Mouse (Mus musculus) cerebellum, postnatal 25 days (tissue): ENCODE measurements around the gene Zfp689.
A peak's percentile ranks its signal among the peaks of the same experiment; 100 is the strongest.
"Not testable (repeated sequence)": the region's sequence is repeated elsewhere in the genome, so short reads cannot be mapped to it uniquely, and the experiment has no call there.

Experiments
- DNase-seq, 2 experiments: peaks; one replicate each; pipeline ENCODE4 v3.0.0; 2021; ENCODE audit warnings: mixed read lengths in 2 of 2

Zfp689 gene

GRCm38 (mm10) chr7:127470011-127470715 lies 21.2 kb upstream of the Zfp689 start:
- peak; percentile 53 to 56 for DNase-seq

- DNase-seq: no peak
These were observed 17.6 kb upstream of the Zfp689 start for GRCm38 (mm10) chr7:127466606-127467005.

GRCm38 (mm10) chr7:127465670-127466069 lies 16.7 kb upstream of the Zfp689 start:
- DNase-seq: not testable (repeated sequence)

GRCm38 (mm10) chr7:127465191-127465590 lies 16.2 kb upstream of the Zfp689 start:
- no peak for DNase-seq

- not testable (repeated sequence) for DNase-seq
These were observed 10.4 kb upstream of the Zfp689 start, which contains the start of gene Prr14 for GRCm38 (mm10) chr7:127459311-127459710. Gene Prr14 (plus strand): TSS chr7:127459611.

- not testable (repeated sequence) for DNase-seq
These were observed 9.6 kb upstream of the Zfp689 start for GRCm38 (mm10) chr7:127458371-127459122.

- DNase-seq: no peak
These were observed 5.9 kb upstream of the Zfp689 start for GRCm38 (mm10) chr7:127454905-127455304.

- DNase-seq: no peak
These were observed 4.1 kb upstream of the Zfp689 start for GRCm38 (mm10) chr7:127453056-127453455.

- DNase-seq: no peak
These were observed 1.0 kb upstream of the Zfp689 start for GRCm38 (mm10) chr7:127449966-127450365.

GRCm38 (mm10) chr7:127443976-127444375 lies 5.0 kb downstream of the Zfp689 start:
- DNase-seq: no peak

- DNase-seq: no peak
These were observed 11.2 kb downstream of the Zfp689 start for GRCm38 (mm10) chr7:127437724-127438123.

- no peak for DNase-seq
These were observed 13.8 kb downstream of the Zfp689 start for GRCm38 (mm10) chr7:127435206-127435605.

- DNase-seq: no peak
These were observed 22.6 kb downstream of the Zfp689 start for GRCm38 (mm10) chr7:127426354-127426753.

GRCm38 (mm10) chr7:127425911-127426310 lies 23.0 kb downstream of the Zfp689 start:
- DNase-seq: no peak

- no peak for DNase-seq
These were observed 23.7 kb downstream of the Zfp689 start for GRCm38 (mm10) chr7:127425291-127425690.

- DNase-seq: peak in 1 of 2 experiments; percentile 67
These were observed 26.7 kb downstream of the Zfp689 start for GRCm38 (mm10) chr7:127422247-127422646.

GRCm38 (mm10) chr7:127421388-127422191 lies 27.4 kb downstream of the Zfp689 start, which contains the start of gene Zfp688:
Gene Zfp688 (minus strand): TSS chr7:127422068.
- DNase-seq: peak; percentile 92 to 96

- DNase-seq: no peak
These were observed 37.5 kb downstream of the Zfp689 start for GRCm38 (mm10) chr7:127411418-127411817.

- peak; percentile 88 to 93 for DNase-seq
These were observed 42.7 kb downstream of the Zfp689 start, which contains the start of gene Zfp764 for GRCm38 (mm10) chr7:127406002-127406987. Gene Zfp764 (minus strand): TSS chr7:127406822.

- DNase-seq: not testable (repeated sequence)
These were observed 44.9 kb downstream of the Zfp689 start for GRCm38 (mm10) chr7:127404101-127404500.

GRCm38 (mm10) chr7:127402980-127403379 lies 46.0 kb downstream of the Zfp689 start:
- no peak for DNase-seq

GRCm38 (mm10) chr7:127400355-127400754 lies 48.6 kb downstream of the Zfp689 start:
- DNase-seq: no peak
